Mouse (Mus musculus): ENCODE measurements at regions not wholly inside any gene's neighbourhood (a gene's known extent, or its start where the extent isn't known, plus 50 kb on each side); places are given as distances from the start of the nearest gene placed in this dataset.

- Histone ChIP-seq H3K9me3 (ENCODE audit: control insufficient read depth) (no peaks in the 10 kb centered on the region), H3K36me3 (ENCODE audit: control insufficient read depth, insufficient read depth) (no peaks in the 10 kb centered on the region), H3K27ac (ENCODE audit: low read depth, low read length) (no peak overlapping the region), H3K9ac (ENCODE audit: low read depth, low read length) (no peak overlapping the region), H3K4me3 (ENCODE audit: low read depth, low read length) (no peak overlapping the region), H3K4me1 (replicated peaks; ENCODE audit: control insufficient read depth, insufficient read depth, low read length) (no peaks in the 10 kb centered on the region), H3K27me3 (replicated peaks; ENCODE audit: control insufficient read depth, insufficient read depth, low read length) (no peaks in the 10 kb centered on the region), H3K4me2 (replicated peaks; ENCODE audit: low read depth) (no peak overlapping the region)
- 61% methylated on average over 5 of the region's 5 CpGs for WGBS
- no peak for TF ChIP-seq CTCF (IDR thresholded peaks at IDR 0.05; ENCODE audit: low read depth)
- no peak for ATAC-seq
These were observed 234.6 kb downstream of the CK137956 start for GRCm38 (mm10) chr4:127736151-127736550.

- Histone ChIP-seq H3K4me2 (replicated peaks; ENCODE audit: low read depth) (no peak overlapping the region), H3K4me1 (replicated peaks; ENCODE audit: control insufficient read depth, insufficient read depth, low read length) (no peaks in the 10 kb centered on the region), H3K9me3 (ENCODE audit: control insufficient read depth) (no peaks in the 10 kb centered on the region), H3K27ac (ENCODE audit: low read depth, low read length) (no peak overlapping the region), H3K36me3 (ENCODE audit: control insufficient read depth, insufficient read depth) (no peaks in the 10 kb centered on the region), H3K27me3 (replicated peaks; ENCODE audit: control insufficient read depth, insufficient read depth, low read length) (no peaks in the 10 kb centered on the region), H3K9ac (ENCODE audit: low read depth, low read length) (no peak overlapping the region), H3K4me3 (ENCODE audit: low read depth, low read length) (no peak overlapping the region)
- ATAC-seq: no peak
- no peak for TF ChIP-seq CTCF (IDR thresholded peaks at IDR 0.05; ENCODE audit: low read depth)
- 51% methylated on average over 8 of the region's 8 CpGs for WGBS
These were observed 236.1 kb downstream of the CK137956 start for GRCm38 (mm10) chr4:127734641-127735040.

- Histone ChIP-seq H3K27me3 (replicated peaks; ENCODE audit: control insufficient read depth, insufficient read depth, low read length) (no peaks in the 10 kb centered on the region), H3K27ac (ENCODE audit: low read depth, low read length) (no peak overlapping the region), H3K9me3 (ENCODE audit: control insufficient read depth) (no peaks in the 10 kb centered on the region), H3K4me1 (replicated peaks; ENCODE audit: control insufficient read depth, insufficient read depth, low read length) (no peaks in the 10 kb centered on the region), H3K36me3 (ENCODE audit: control insufficient read depth, insufficient read depth) (no peaks in the 10 kb centered on the region), H3K9ac (ENCODE audit: low read depth, low read length) (no peak overlapping the region), H3K4me3 (ENCODE audit: low read depth, low read length) (no peak overlapping the region), H3K4me2 (replicated peaks; ENCODE audit: low read depth) (no peak overlapping the region)
- ATAC-seq: no peak
- 57% methylated on average over 5 of the region's 5 CpGs for WGBS
- TF ChIP-seq CTCF (IDR thresholded peaks at IDR 0.05; ENCODE audit: low read depth): no peak
These were observed 252.1 kb downstream of the CK137956 start for GRCm38 (mm10) chr4:127718661-127719060.

GRCm38 (mm10) chr4:127712274-127712673 lies 258.5 kb downstream of the CK137956 start:
- no peak for TF ChIP-seq CTCF (IDR thresholded peaks at IDR 0.05; ENCODE audit: low read depth)
- no peak overlapping the region for H3K4me3 ChIP-seq (ENCODE audit: low read depth, low read length)
- no peak overlapping the region for H3K27ac ChIP-seq (ENCODE audit: low read depth, low read length)
- no peaks in the 10 kb centered on the region for H3K36me3 ChIP-seq (ENCODE audit: control insufficient read depth, insufficient read depth)
- 94% methylated on average over 10 of the region's 10 CpGs for WGBS
- H3K4me2 ChIP-seq (replicated peaks; ENCODE audit: low read depth): no peak overlapping the region
- ATAC-seq: no peak
- no peaks in the 10 kb centered on the region for H3K9me3 ChIP-seq (ENCODE audit: control insufficient read depth)
- no peak overlapping the region for H3K9ac ChIP-seq (ENCODE audit: low read depth, low read length)
- no peaks in the 10 kb centered on the region for H3K27me3 ChIP-seq (replicated peaks; ENCODE audit: control insufficient read depth, insufficient read depth, low read length)
- no peaks in the 10 kb centered on the region for H3K4me1 ChIP-seq (replicated peaks; ENCODE audit: control insufficient read depth, insufficient read depth, low read length)

- H3K36me3 ChIP-seq (ENCODE audit: control insufficient read depth, insufficient read depth): no peaks in the 10 kb centered on the region
- no peak overlapping the region for H3K4me2 ChIP-seq (replicated peaks; ENCODE audit: low read depth)
- H3K9ac ChIP-seq (ENCODE audit: low read depth, low read length): no peak overlapping the region
- no peak overlapping the region for H3K27ac ChIP-seq (ENCODE audit: low read depth, low read length)
- 72% methylated on average over 4 of the region's 4 CpGs for WGBS
- no peak overlapping the region for H3K4me3 ChIP-seq (ENCODE audit: low read depth, low read length)
- H3K4me1 ChIP-seq (replicated peaks; ENCODE audit: control insufficient read depth, insufficient read depth, low read length): no peaks in the 10 kb centered on the region
- H3K27me3 ChIP-seq (replicated peaks; ENCODE audit: control insufficient read depth, insufficient read depth, low read length): no peaks in the 10 kb centered on the region
- TF ChIP-seq CTCF (IDR thresholded peaks at IDR 0.05; ENCODE audit: low read depth): no peak
- no peaks in the 10 kb centered on the region for H3K9me3 ChIP-seq (ENCODE audit: control insufficient read depth)
- no peak for ATAC-seq
These were observed 259.9 kb downstream of the CK137956 start for GRCm38 (mm10) chr4:127710816-127711215.

GRCm38 (mm10) chr4:127709746-127710145 lies 261.0 kb downstream of the CK137956 start:
- no peak for ATAC-seq
- Histone ChIP-seq H3K27me3 (replicated peaks; ENCODE audit: control insufficient read depth, insufficient read depth, low read length) (no peaks in the 10 kb centered on the region), H3K36me3 (ENCODE audit: control insufficient read depth, insufficient read depth) (no peaks in the 10 kb centered on the region), H3K27ac (ENCODE audit: low read depth, low read length) (no peak overlapping the region), H3K4me2 (replicated peaks; ENCODE audit: low read depth) (no peak overlapping the region), H3K4me3 (ENCODE audit: low read depth, low read length) (no peak overlapping the region), H3K9me3 (ENCODE audit: control insufficient read depth) (no peaks in the 10 kb centered on the region), H3K4me1 (replicated peaks; ENCODE audit: control insufficient read depth, insufficient read depth, low read length) (no peaks in the 10 kb centered on the region), H3K9ac (ENCODE audit: low read depth, low read length) (no peak overlapping the region)
- 76% methylated on average over 6 of the region's 6 CpGs for WGBS
- no peak for TF ChIP-seq CTCF (IDR thresholded peaks at IDR 0.05; ENCODE audit: low read depth)

GRCm38 (mm10) chr4:127708186-127708585 lies 262.6 kb downstream of the CK137956 start:
- H3K36me3 ChIP-seq (ENCODE audit: control insufficient read depth, insufficient read depth): no peaks in the 10 kb centered on the region
- no peaks in the 10 kb centered on the region for H3K4me1 ChIP-seq (replicated peaks; ENCODE audit: control insufficient read depth, insufficient read depth, low read length)
- no peaks in the 10 kb centered on the region for H3K9me3 ChIP-seq (ENCODE audit: control insufficient read depth)
- no peak for ATAC-seq
- no peaks in the 10 kb centered on the region for H3K27me3 ChIP-seq (replicated peaks; ENCODE audit: control insufficient read depth, insufficient read depth, low read length)
- no peak overlapping the region for H3K9ac ChIP-seq (ENCODE audit: low read depth, low read length)
- H3K4me2 ChIP-seq (replicated peaks; ENCODE audit: low read depth): no peak overlapping the region
- no peak overlapping the region for H3K4me3 ChIP-seq (ENCODE audit: low read depth, low read length)
- 62% methylated on average over 3 of the region's 3 CpGs for WGBS
- H3K27ac ChIP-seq (ENCODE audit: low read depth, low read length): no peak overlapping the region
- no peak for TF ChIP-seq CTCF (IDR thresholded peaks at IDR 0.05; ENCODE audit: low read depth)
